Mouse (Mus musculus) MEL (cell line): ENCODE data around the gene Pcsk4. TPM values are rescaled to one million over a fixed set of nuclear protein-coding genes. Genes with fewer than 3 reads are reported as not detected.

Source experiments
- DNase-seq: peaks from one replicate; pipeline ENCODE4 v3.0.0; 2011; ENCODE audit warnings: low read depth, low spot score
- H3K27ac ChIP-seq: 2 replicates; pipeline ENCODE4 v1.5.1; 2012; ENCODE audit warnings: low read depth, mild to moderate bottlenecking, control low read depth, low read length, moderate library complexity; ENCODE audit not compliant: control insufficient read depth
- H3K27me3 ChIP-seq, 2 experiments: fragments of 150-350 bp in 1 of 2; sonication (generic) in 1 of 2; 2 replicates each; pipeline ENCODE4 v1.6.1; 2012; ENCODE audit warnings: low read length in 2 of 2, mild to moderate bottlenecking in 2 of 2, improper control_type of control experiment in 1 of 2, moderate library complexity in 1 of 2; ENCODE audit not compliant: insufficient read depth in 2 of 2, control insufficient read depth in 1 of 2
- H3K36me3 ChIP-seq, 2 experiments: 2 replicates each; pipeline ENCODE4 v1.6.1; 2012 to 2014; ENCODE audit warnings: low read length in 2 of 2, improper control_type of control experiment in 1 of 2, inconsistent platforms in 1 of 2, mild to moderate bottlenecking in 1 of 2; ENCODE audit not compliant: insufficient read depth in 2 of 2, control insufficient read depth in 1 of 2
- H3K4me1 ChIP-seq, 2 experiments: fragments of 150-350 bp in 1 of 2; sonication (generic) in 1 of 2; 2 replicates each; pipeline ENCODE4 v1.6.1; 2012; ENCODE audit warnings: low read length in 2 of 2, improper control_type of control experiment in 1 of 2, mild to moderate bottlenecking in 1 of 2; ENCODE audit not compliant: insufficient read depth in 2 of 2, control insufficient read depth in 1 of 2
- H3K4me3 ChIP-seq, 2 experiments: fragments of 150-350 bp in 1 of 2; sonication (generic) in 1 of 2; 2 replicates each; pipeline ENCODE4 v1.5.1; 2012; ENCODE audit warnings: low read depth in 2 of 2, low read length in 2 of 2, mild to moderate bottlenecking in 2 of 2, moderate library complexity in 2 of 2, control low read depth in 1 of 2, improper control_type of control experiment in 1 of 2; ENCODE audit not compliant: control insufficient read depth in 1 of 2, insufficient read depth in 1 of 2
- H3K79me2 ChIP-seq: 2 replicates; pipeline ENCODE4 v1.6.1; 2012; ENCODE audit warnings: mild to moderate bottlenecking, low read length, moderate library complexity; ENCODE audit not compliant: control insufficient read depth, poor library complexity, insufficient read depth
- H3K9ac ChIP-seq: 2 replicates; pipeline ENCODE4 v1.6.1; 2012; ENCODE audit warnings: low read depth, mild to moderate bottlenecking, control low read depth, low read length, moderate library complexity; ENCODE audit not compliant: control insufficient read depth, poor library complexity, severe bottlenecking
- H3K9me3 ChIP-seq: fragments of 150-350 bp; sonication (generic); replicated peaks from 2 replicates; pipeline ENCODE4 v1.6.1; 2012; ENCODE audit warnings: mild to moderate bottlenecking, low read length, improper control_type of control experiment, moderate library complexity; ENCODE audit not compliant: insufficient read depth
- BHLHE40 ChIP-seq: IDR thresholded peaks from 2 replicates; pipeline ENCODE4 v1.6.1; 2012; ENCODE audit warnings: low read depth, mild to moderate bottlenecking, inconsistent platforms, low read length, improper control_type of control experiment, borderline replicate concordance
- CHD1 ChIP-seq: IDR thresholded peaks from 2 replicates; pipeline ENCODE4 v1.6.1; 2012; ENCODE audit warnings: low read depth, mild to moderate bottlenecking, inconsistent platforms, low read length, improper control_type of control experiment
- CHD2 ChIP-seq: IDR thresholded peaks from 2 replicates; pipeline ENCODE4 v1.6.1; 2011; ENCODE audit warnings: low read length, improper control_type of control experiment
- CTCF ChIP-seq, 3 experiments: IDR thresholded peaks in 2 of 3; conservative IDR thresholded peaks in 1 of 3; 2 replicates each; pipeline ENCODE4 v1.5.1; 2011 to 2012; ENCODE audit warnings: low read length in 3 of 3, low read depth in 2 of 3, mild to moderate bottlenecking in 2 of 3, improper control_type of control experiment in 1 of 3, inconsistent platforms in 1 of 3, mixed read lengths in 1 of 3, moderate library complexity in 1 of 3; ENCODE audit not compliant: control insufficient read depth in 1 of 3, insufficient read depth in 1 of 3, poor library complexity in 1 of 3, severe bottlenecking in 1 of 3
- E2F4 ChIP-seq: IDR thresholded peaks from 2 replicates; pipeline ENCODE4 v1.6.1; 2011; ENCODE audit warnings: low read depth, low read length, improper control_type of control experiment, borderline replicate concordance
- ETS1 ChIP-seq: IDR thresholded peaks from 2 replicates; pipeline ENCODE4 v1.6.1; 2012; ENCODE audit warnings: low read depth, mild to moderate bottlenecking, inconsistent platforms, low read length, improper control_type of control experiment, moderate library complexity
- JUND ChIP-seq: IDR thresholded peaks from 2 replicates; pipeline ENCODE4 v1.6.1; 2011; ENCODE audit warnings: low read depth, mild to moderate bottlenecking, improper control_type of control experiment, low read length
- MAZ ChIP-seq: IDR thresholded peaks from 2 replicates; pipeline ENCODE4 v1.6.1; 2012; ENCODE audit warnings: low read depth, mild to moderate bottlenecking, inconsistent platforms, low read length, improper control_type of control experiment
- MXI1 ChIP-seq: IDR thresholded peaks from 2 replicates; pipeline ENCODE4 v1.6.1; 2011; ENCODE audit warnings: mild to moderate bottlenecking, low read depth, low read length, improper control_type of control experiment
- MYB ChIP-seq: IDR thresholded peaks from 2 replicates; pipeline ENCODE4 v1.6.1; 2011; ENCODE audit warnings: mild to moderate bottlenecking, low read depth, low read length, improper control_type of control experiment
- NRF1 ChIP-seq: IDR thresholded peaks from 2 replicates; pipeline ENCODE4 v1.6.1; 2014; ENCODE audit warnings: low read depth, mild to moderate bottlenecking, inconsistent platforms, low read length, improper control_type of control experiment, moderate library complexity; ENCODE audit not compliant: poor library complexity, insufficient read depth, severe bottlenecking
- POLR2A ChIP-seq, 2 experiments: IDR thresholded peaks; 2 replicates each; pipeline ENCODE4 v1.6.1; 2011 to 2012; ENCODE audit warnings: low read length in 2 of 2, mild to moderate bottlenecking in 2 of 2, control low read depth in 1 of 2, improper control_type of control experiment in 1 of 2, low read depth in 1 of 2, moderate library complexity in 1 of 2; ENCODE audit not compliant: control insufficient read depth in 1 of 2, insufficient read depth in 1 of 2, poor library complexity in 1 of 2
- POLR2AphosphoS2 ChIP-seq: IDR thresholded peaks from 2 replicates; pipeline ENCODE4 v1.6.1; 2011; ENCODE audit warnings: low read length, improper control_type of control experiment
- POLR2AphosphoS5 ChIP-seq: IDR thresholded peaks from 2 replicates; pipeline ENCODE4 v1.6.1; 2012; ENCODE audit warnings: low read depth, borderline replicate concordance, mild to moderate bottlenecking, inconsistent platforms, low read length, moderate library complexity, mixed read lengths
- RCOR1 ChIP-seq: IDR thresholded peaks from 2 replicates; pipeline ENCODE4 v1.6.1; 2012; ENCODE audit warnings: low read depth, mild to moderate bottlenecking, inconsistent platforms, low read length, improper control_type of control experiment
- SIN3A ChIP-seq: IDR thresholded peaks from 2 replicates; pipeline ENCODE4 v1.6.1; 2012; ENCODE audit warnings: low read length, improper control_type of control experiment, inconsistent platforms
- TBP ChIP-seq: IDR thresholded peaks from 2 replicates; pipeline ENCODE4 v1.8.0; 2011; ENCODE audit warnings: low read depth, low read length, improper control_type of control experiment
- TCF12 ChIP-seq: IDR thresholded peaks from 2 replicates; pipeline ENCODE4 v1.6.1; 2014; ENCODE audit warnings: low read depth, mild to moderate bottlenecking, inconsistent platforms, low read length, improper control_type of control experiment, moderate library complexity
- USF1 ChIP-seq: IDR thresholded peaks from 2 replicates; pipeline ENCODE4 v1.6.1; 2014; ENCODE audit warnings: low read depth, mild to moderate bottlenecking, inconsistent platforms, low read length, improper control_type of control experiment, moderate library complexity
- USF2 ChIP-seq, 2 experiments: IDR thresholded peaks; 2 replicates each; pipeline ENCODE4 v1.6.1; 2011 to 2012; ENCODE audit warnings: improper control_type of control experiment in 2 of 2, low read length in 2 of 2, borderline replicate concordance in 1 of 2, inconsistent platforms in 1 of 2, low read depth in 1 of 2, mild to moderate bottlenecking in 1 of 2; ENCODE audit not compliant: insufficient read depth in 1 of 2
- ZMIZ1 ChIP-seq: IDR thresholded peaks from 2 replicates; pipeline ENCODE4 v1.6.1; 2012; ENCODE audit warnings: low read depth, mild to moderate bottlenecking, inconsistent platforms, low read length, improper control_type of control experiment, moderate library complexity
- ZNF384 ChIP-seq: IDR thresholded peaks from 2 replicates; pipeline ENCODE4 v1.6.1; 2012; ENCODE audit warnings: low read depth, mild to moderate bottlenecking, inconsistent platforms, low read length, improper control_type of control experiment
- polyA plus RNA-seq, 2 experiments: library from polyadenylated mRNA; stranded (reverse) in 1 of 2; unstranded in 1 of 2; fragments of >175 nt in 1 of 2; fragments of >200 nt in 1 of 2; gene quantifications; 2 replicates each; pipeline versions ENCODE4 v1.2.1 to v1.2.4; 2012; ENCODE audit warnings: low replicate concordance in 2 of 2, low read depth in 1 of 2; ENCODE audit not compliant: insufficient read length in 2 of 2, insufficient read depth in 1 of 2, missing spikeins in 1 of 2
- total RNA-seq: library from RNA; depleted of rRNA; stranded (reverse); fragments of 300-350 nt; gene quantifications from 2 replicates; pipeline ENCODE4 v1.2.3, GENCODE M21; 2012

Gene Pcsk4
- total and polyA plus RNA-seq, 3 experiments = 6.5 to 23.1 TPM; not detected in 1

DNA sequence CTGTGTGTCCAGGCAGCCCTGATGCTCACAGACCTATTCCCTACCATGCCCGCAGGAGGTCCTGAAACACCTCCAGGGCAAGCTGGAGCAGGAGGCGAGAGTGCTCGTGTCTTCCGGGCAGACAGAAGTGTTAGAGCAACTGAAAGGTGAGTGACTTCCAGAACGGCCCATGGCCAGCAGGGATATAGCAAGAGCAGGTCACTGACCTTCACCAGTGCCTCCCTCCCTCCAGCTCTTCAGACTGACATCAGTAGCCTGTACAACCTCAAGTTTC lies 27.3 kb downstream of the Pcsk4 start:
- DNase-seq = no peak
- Histone ChIP-seq H3K9ac (no peak overlapping the region), H3K79me2 (no peaks in the 10 kb centered on the region)
- TF ChIP-seq POLR2A (IDR thresholded peaks at IDR 0.05; ENCODE audit: control insufficient read depth in 1 of 2, insufficient read depth in 1 of 2, low read depth in 1 of 2, low read length in 2 of 2, poor library complexity in 1 of 2) (no peak), CHD2 (no peak), ZMIZ1 (no peak), TCF12 (no peak), ETS1 (no peak), USF2 (IDR thresholded peaks at IDR 0.05; ENCODE audit: borderline replicate concordance in 1 of 2, insufficient read depth in 1 of 2, low read depth in 1 of 2, low read length in 2 of 2) (no peak), NRF1 (no peak), E2F4 (no peak)
- TF ChIP-seq, all 39 proteins: peak for 0
- no peak overlapping the region for H3K27ac ChIP-seq
- peaks cover 0 to 8% of the 10 kb centered on the region in 2 experiments; a peak in 1 of 4 replicates for H3K4me1 ChIP-seq
- no peak overlapping the region for H3K4me3 ChIP-seq
- H3K27me3 ChIP-seq = no peaks in the 10 kb centered on the region
- H3K36me3 ChIP-seq = no peaks in the 10 kb centered on the region
- no peaks in the 10 kb centered on the region for H3K9me3 ChIP-seq

DNA sequence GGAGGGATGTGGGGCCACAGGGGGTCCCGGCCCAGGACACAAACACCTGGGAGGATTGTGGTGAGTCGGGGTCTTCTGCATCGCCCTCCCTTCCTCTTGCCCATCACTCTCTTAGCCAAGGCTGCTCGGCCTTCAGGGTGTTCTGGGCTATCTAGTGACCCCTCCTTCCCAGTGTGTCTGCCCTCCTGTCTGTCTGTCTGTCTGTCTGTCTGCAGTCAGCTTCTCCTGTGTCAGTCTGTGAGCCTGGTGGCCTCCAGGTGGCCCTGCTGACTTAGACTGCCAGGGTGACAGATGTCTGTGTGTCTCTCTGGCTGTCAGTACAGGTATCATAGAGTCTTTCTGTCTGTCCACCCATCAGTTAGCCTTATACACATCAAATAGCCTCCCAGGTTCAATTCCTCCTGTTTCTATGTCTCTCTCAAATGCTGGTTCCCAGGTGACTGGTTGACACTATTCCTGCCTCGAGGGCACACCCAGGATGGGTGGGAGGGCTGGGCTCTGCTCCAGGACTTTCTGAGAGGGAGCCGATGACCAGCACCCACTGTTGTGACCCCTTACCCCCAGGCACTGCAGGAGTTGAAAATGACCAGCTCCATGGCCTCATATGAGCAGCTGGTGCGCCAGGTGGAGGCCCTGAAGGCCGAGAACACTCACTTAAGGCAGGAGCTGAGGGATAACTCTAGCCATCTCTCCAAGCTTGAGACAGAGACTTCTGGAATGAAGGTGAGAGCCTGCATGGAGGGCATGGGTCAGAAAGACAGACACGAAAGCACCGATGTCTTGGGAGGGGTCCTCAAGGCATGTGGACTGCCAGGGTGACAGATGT lies 27.8 kb downstream of the Pcsk4 start:
- TF ChIP-seq E2F4 = no peak
- no peak for TF ChIP-seq TBP
- no peak for TF ChIP-seq BHLHE40
- no peak for TF ChIP-seq CTCF (IDR thresholded peaks at IDR 0.05 in 2 of 3, conservative IDR thresholded peaks at IDR 0.05 in 1 of 3; ENCODE audit: control insufficient read depth in 1 of 3, insufficient read depth in 1 of 3, low read depth in 2 of 3, low read length in 3 of 3, poor library complexity in 1 of 3, severe bottlenecking in 1 of 3)
- no peak for TF ChIP-seq ZMIZ1
- no peak for TF ChIP-seq JUND
- TF ChIP-seq, all 39 proteins: peak for 0
- H3K27me3 ChIP-seq = no peaks in the 10 kb centered on the region
- no peak overlapping the region for H3K9ac ChIP-seq
- no peaks in the 10 kb centered on the region for H3K9me3 ChIP-seq
- peaks cover 0 to 13% of the 10 kb centered on the region in 2 experiments; a peak in 2 of 4 replicates for H3K4me1 ChIP-seq
- H3K79me2 ChIP-seq = no peaks in the 10 kb centered on the region
- no peak overlapping the region for H3K4me3 ChIP-seq
- H3K27ac ChIP-seq = no peak overlapping the region
- DNase-seq = no peak
- H3K36me3 ChIP-seq = no peaks in the 10 kb centered on the region

DNA sequence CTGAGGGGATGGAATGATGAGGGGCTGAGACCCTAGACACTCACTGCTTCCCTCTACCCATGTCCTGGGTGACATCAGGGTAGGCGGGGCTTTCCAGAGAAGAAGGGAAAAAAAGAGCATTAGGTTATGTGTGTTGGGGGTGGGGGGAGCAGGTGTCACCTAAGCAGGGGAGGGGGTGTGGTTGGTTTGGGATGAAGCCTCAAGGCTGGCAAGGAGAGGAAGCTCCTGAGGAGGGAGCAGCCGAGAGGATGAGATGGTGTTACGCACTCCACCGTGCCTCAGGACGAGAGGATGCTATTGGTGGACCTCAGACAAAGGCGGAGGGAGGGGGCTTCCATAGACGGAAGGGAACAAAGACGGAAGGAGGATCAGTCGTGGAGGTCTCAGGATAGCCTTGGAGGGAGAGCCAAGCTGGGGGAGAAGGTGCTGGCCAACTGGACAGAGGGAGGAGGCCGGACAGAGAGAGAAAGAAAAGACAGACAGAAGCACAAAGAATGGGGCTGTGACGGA lies 28.6 kb downstream of the Pcsk4 start:
- H3K4me1 ChIP-seq = peaks cover 0 to 13% of the 10 kb centered on the region in 2 experiments; a peak in 2 of 4 replicates
- H3K4me3 ChIP-seq = no peak overlapping the region
- no peak overlapping the region for H3K27ac ChIP-seq
- no peak overlapping the region for H3K9ac ChIP-seq
- H3K9me3 ChIP-seq = no peaks in the 10 kb centered on the region
- TF ChIP-seq RCOR1 (no peak), ETS1 (no peak), ZNF384 (no peak), USF1 (no peak), POLR2AphosphoS5 (no peak), SIN3A (no peak), POLR2AphosphoS2 (no peak), MAZ (no peak), ZMIZ1 (no peak), MXI1 (no peak), USF2 (IDR thresholded peaks at IDR 0.05; ENCODE audit: borderline replicate concordance in 1 of 2, insufficient read depth in 1 of 2, low read depth in 1 of 2, low read length in 2 of 2) (no peak), CHD1 (no peak), MYB (no peak)
- no peaks in the 10 kb centered on the region for H3K36me3 ChIP-seq
- DNase-seq = no peak
- H3K27me3 ChIP-seq = no peaks in the 10 kb centered on the region
- H3K79me2 ChIP-seq = no peaks in the 10 kb centered on the region
